Comparison of ENCODE assay signal across 19 mouse cellular contexts in the genomic region with DNA sequence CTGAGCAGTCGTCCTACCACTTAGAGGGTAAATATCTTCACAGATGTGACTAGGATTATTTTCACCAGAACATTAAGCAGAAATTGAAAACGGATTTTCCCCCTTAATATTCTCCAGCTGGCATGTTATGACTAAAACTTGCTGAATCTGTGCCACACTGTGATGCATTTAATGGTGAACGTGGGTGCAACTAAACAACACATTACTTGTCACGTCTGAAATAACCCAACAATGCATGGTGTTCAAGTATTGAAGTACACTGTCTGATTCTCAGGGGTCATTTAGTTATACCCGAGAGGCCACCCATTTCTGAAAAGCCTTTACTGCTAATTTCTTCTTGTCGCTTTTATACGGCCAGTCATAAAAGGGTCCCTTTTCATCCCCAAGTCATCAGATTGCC.
DNase-seq lines count a peak whose midpoint lies in the region; TF ChIP-seq lines count a peak whose summit lies in the region.
"Had no signal": no experiment of that assay in that cellular context is flagged by ENCODE, and none has a peak within 500 bp of the region (broad histone marks: within the 10 kb centered on the region; RNA-seq: fewer than 3 reads in every experiment).

No protein-coding gene starts in this region.

- no peak for DNase-seq in gastrocnemius, adult 2 months
- DNase-seq in gastrocnemius, postnatal 14 days = no peak
- DNase-seq in layer of hippocampus, adult 18-20 months (ENCODE audit: low spot score in 2 of 2) = peak; percentile 3 to 17
- no peak for DNase-seq in layer of hippocampus, adult 11-12 months (ENCODE audit: low spot score)
- peak; percentile 17 for DNase-seq in brain, adult 2 months (ENCODE audit: low read depth, low spot score)
- DNase-seq in forelimb bud, embryonic 11.5 days (ENCODE audit: low read depth, low spot score) = peak; percentile 14
- DNase-seq in liver = no peak
- DNase-seq: adrenal gland, postnatal 14 days; B cell, adult 2 months; cerebellum, adult 18-20 months; cerebellum, adult 9-10 months; cerebellum, postnatal 14 days; gastrocnemius, postnatal 36 days; heart, postnatal 36 days had no signal

- TF ChIP-seq CTCF in gastrocnemius, adult 2 months (IDR thresholded peaks at IDR 0.05) = no peak

- H3K27ac ChIP-seq in gastrocnemius, adult 2 months = peak overlapping the region; percentile 80
- H3K27ac ChIP-seq: embryonic facial prominence, embryonic 12.5 days; forebrain, embryonic 10.5 days; forebrain, embryonic 13.5 days; hindbrain, embryonic 10.5 days; hindbrain, embryonic 14.5 days had no signal

- peak overlapping the region; percentile 49 for H3K4me3 ChIP-seq in gastrocnemius, adult 2 months
- H3K4me3 ChIP-seq: embryonic facial prominence, embryonic 12.5 days; forebrain, embryonic 10.5 days; forebrain, embryonic 13.5 days; hindbrain, embryonic 10.5 days had no signal

- intact Hi-C loops in gastrocnemius, adult 2 months (cut with DNase I) = loop anchor here (5.0 kb wide), 1 partner anchor 229 kb away; a partner anchor contains a TSS
- intact Hi-C loops in gastrocnemius, postnatal 14 days (cut with DNase I; ENCODE audit: low total_unique reads) = no loop called here

Comparison
In these comparisons a context has a peak if more than half of its experiments do, and no peak if none do; other contexts are left out.
1. DNase-seq: peak in layer of hippocampus, adult 18-20 months (2 of 2), brain, adult 2 months (single experiment) and forelimb bud, embryonic 11.5 days (single experiment); none in gastrocnemius, adult 2 months (single experiment), gastrocnemius, postnatal 14 days (single experiment), layer of hippocampus, adult 11-12 months (single experiment) and liver (single experiment).